Mouse (Mus musculus): ENCODE results near the gene 4930522H14Rik. TPM values are rescaled to one million over a fixed set of nuclear protein-coding genes. Genes with fewer than 3 reads are reported as not detected.

Gene 4930522H14Rik
- total RNA-seq (2023), result not detected

DNA sequence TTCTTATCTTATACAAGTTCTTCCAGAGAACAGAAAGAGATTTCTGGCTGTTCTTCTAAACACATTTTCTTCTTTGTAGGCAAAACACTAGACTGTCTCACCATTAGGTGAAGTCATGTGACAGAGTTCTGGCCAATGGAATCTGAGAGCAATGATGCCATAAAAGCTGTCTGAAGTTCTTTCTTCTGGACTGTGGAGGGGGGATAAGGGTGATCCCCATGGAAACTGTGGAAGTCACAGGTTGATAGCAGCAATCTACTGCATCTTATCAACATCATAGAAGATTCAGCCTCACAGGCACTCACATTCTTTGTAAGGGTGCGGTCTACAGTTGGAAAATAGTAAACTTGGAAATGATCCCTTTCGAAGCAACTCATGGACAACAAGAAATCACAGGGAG, at the start of gene 4930522H14Rik:
4930522H14Rik (minus strand) TSS at position 187 of the 400 bp plus-strand sequence.

DNA sequence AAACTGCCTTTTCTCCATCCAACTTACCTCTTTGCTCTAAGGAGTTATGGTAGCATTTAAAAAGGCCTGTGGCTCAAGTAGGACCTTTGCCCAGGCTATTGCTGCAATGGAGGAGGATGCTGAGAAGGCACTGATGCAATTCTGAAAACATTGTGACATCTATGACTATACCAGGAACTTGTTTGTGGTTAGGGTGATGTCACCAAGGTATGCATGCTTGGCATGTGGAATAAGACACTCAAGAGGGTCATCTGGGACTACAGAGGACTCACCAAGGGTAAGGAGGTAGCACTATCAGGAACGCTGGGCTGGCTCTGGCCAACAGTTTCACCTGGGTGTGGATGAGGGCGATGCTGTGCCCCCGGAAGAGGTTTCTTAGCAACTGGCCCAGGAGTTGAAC, 46.5 kb downstream of the 4930522H14Rik start, which contains the start of gene Rnf11:
Rnf11 (minus strand) TSS at position 108 of the 400 bp plus-strand sequence.

Other genes starting within 250 kb of the 4930522H14Rik start
- gene Ttc39a, start 124.7 kb downstream of the 4930522H14Rik start, total RNA-seq (2023), result 0.38 TPM
- 16.7 TPM for gene Rnf11, start 46.6 kb downstream of the 4930522H14Rik start, total RNA-seq (2023)
- 3.5 TPM for gene Cdkn2c, start 135.9 kb upstream of the 4930522H14Rik start, total RNA-seq (2023)
- gene Faf1, start 145.3 kb upstream of the 4930522H14Rik start, total RNA-seq (2023), result 30.2 TPM